Mouse (Mus musculus) mouse embryonic stem cell (cell line): ENCODE results near the gene Sik1.

Experiments used
- in situ Hi-C, 2 experiments: fragments of 300-500 bp; cut with MboI; formaldehyde crosslinking; loops; 1 replicate in 1 of 2; 3 replicates in 1 of 2; pipeline ENCODE4 v1.14.3; 2019 to 2020; ENCODE audit warnings: low sequenced_read_pairs in 2 of 2, low pct_unique_long_range_greater_than_20kb in 1 of 2, mixed read lengths in 1 of 2; ENCODE audit not compliant: unreplicated experiment in 1 of 2

The Sik1 gene

DNA sequence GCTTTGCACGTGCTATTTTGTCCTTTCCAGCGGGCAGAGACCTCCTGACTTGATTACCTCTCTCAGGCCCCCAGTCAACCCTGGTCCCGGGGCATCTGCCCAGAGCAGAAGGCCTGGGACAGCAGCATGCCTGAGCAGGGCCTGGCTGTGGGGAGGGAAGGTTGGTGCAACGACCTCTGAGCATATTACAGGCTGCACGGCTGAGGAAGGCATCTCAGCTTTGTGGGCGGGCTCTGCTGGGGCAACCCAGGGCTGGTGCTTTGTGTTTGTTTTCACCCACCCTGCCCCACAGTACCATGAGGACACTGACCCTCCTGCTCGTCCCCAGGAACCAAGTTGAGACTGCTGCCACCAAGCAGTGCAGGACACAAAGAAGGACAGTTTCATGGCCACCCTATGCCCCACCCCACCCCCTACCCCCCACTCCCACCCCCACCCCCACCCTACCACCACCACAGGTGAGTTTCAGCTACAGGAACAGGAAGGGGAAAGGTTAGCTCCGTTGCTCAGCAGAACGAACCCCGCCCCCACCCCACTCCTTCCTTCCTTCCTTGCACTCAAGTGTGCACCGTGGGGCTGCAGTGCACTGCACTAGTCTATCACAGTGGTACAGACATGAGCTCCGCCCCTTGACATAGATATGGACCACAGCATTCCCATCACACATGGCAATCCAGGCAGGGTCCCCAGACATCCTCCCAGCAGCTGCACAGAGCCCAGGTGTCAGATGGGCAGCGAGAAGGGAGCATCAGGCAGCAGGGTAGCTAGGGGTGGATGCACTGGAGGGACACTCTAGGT lies 34.3 kb downstream of the Sik1 start:
- in situ Hi-C loops = no loop called here

DNA sequence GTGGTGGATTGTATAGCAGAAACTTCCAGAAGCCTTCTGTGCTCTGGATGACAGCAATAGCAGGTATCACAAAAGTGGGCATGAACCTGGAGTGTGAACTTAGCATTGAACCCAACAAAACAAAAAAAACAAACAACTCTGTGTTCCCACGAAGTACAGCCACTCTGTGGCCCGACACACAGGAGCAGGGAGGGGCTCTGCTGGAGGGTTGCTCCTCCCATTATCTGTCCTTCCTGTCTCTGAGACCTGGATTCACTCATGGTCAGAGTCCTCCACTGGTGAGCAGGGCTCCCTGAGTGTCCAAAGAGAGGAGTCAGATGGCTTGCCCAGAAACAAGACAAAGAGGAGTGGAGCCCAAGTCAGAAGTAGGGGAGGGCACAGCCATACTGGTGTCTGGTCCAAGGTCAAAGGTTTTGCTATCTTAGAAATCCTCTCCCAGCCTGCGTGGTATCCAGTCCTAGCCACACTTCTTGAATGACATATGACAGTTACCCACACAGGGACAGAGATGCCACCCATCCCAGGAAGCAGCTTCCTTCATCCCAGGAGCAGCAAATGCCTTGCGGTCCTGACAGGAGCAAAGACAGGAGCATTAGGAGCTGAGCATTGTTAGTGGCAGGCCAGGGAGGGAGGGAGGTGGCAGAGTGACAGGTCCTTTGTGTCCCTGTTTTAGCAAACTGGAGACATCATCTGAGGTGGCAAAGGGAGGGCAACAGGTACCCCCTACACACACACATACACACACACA lies 35.3 kb downstream of the Sik1 start:
- in situ Hi-C loops = no loop called here

DNA sequence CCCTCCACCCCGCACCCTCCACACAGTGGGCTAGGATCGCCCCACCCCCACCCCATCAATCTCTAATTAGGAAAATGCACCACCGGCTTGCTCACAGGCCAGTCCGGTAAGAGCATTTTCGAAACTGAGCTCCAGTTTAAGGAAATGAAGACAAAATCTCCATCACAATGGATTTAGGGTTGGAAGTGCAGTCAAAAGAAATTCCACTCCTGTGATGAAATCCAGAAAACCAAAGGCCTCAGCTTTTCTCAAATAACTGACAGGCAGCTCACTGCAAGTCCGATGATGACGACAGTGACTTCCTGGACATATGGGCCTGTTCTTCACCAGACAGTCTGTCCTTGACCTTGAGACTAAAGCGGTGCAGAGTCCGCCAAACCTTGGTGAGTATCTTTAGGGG lies 36.2 kb downstream of the Sik1 start:
- in situ Hi-C loops = no loop called here

DNA sequence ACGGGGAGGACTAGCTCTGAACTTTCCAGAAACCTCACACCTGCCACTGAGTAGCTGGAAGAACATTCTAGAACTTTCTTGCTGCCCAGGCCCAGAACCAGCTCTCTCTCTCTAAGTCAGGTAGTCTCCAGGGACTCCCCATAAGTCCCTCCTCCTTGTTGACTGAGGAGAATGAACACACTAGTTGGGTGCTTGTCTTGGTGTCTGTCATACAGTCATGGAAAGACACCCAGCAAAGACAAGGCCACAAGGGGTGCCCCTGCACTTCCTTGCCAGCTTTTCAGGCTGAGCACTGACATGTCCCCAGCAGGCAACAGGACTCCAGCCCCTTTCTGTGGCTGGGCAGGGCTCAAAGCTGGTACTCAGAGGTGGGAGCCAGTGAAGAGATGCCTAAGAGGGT lies 37.8 kb downstream of the Sik1 start:
- in situ Hi-C loops = no loop called here

DNA sequence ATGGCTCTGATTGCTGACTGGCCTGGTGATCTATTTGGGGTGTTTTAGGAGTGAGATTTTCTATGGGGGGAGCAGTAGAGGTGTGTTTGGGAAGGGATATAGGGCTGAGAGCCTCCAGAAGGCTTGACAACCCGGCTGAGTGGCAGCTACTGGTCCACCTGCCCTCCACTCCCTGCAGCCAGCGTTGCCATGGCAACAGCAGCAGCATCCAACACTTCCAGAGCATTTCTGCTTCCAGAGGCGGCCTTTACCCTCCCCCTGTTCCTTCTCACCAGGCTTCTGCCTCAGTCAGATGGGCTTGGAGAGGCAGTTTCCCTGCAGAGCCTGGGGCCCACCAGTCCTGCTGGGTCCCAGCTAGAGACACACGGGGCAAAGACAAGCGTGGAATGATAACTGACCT lies 38.4 kb downstream of the Sik1 start:
- in situ Hi-C loops = no loop called here

DNA sequence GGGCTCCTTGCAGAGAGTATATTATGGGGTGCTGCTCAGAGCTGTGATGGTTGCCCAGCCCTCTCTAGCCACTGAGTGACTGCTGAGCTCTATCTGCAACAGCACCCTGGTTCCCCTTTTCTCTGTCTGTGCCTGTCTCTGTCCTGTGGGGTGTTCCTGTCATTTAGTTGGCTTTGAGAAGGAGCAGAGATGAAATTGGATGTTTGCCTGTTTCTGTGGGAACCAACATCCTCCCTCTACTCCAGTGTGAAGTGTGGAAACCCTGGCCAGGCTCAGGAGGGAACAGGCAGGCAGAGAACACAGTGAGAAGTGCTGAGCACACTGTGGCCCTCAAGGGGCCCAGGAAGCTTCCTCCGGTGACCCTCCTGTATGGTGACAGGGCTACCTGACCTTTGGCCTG lies 40.8 kb downstream of the Sik1 start:
- in situ Hi-C loops = no loop called here

DNA sequence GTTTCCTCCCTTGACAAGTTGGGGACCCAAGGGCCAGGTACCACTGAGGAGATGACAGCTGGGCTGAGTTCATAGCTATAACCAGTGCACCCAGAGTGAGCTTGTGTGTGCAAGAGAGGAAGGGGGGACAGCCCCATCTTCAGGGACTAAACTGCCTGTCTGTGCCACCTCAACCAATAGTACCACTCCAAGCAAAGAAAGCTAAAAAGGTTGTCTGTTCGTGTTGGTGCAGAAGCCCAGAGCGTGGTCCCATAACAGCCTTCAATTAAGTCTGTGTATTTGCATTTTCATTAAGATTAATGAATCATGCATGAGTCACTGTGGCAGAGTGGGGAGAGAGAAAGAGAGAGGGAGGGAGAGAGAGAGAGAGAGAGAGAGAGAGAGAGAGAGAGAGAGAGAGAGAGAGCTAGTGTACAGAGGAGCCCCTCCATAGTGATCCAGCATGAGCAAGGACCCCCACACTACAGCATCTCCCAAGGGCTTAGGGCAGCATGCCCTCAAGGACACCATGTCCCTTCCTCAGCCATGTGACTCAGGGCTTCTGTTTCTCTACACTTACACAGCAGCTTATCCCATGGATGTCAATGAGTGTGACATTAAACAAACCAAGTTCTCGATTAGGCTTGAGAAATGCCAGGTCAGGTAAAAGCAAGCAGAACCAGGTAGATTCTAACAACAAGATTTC lies 41.5 kb downstream of the Sik1 start:
- in situ Hi-C loops = no loop called here

DNA sequence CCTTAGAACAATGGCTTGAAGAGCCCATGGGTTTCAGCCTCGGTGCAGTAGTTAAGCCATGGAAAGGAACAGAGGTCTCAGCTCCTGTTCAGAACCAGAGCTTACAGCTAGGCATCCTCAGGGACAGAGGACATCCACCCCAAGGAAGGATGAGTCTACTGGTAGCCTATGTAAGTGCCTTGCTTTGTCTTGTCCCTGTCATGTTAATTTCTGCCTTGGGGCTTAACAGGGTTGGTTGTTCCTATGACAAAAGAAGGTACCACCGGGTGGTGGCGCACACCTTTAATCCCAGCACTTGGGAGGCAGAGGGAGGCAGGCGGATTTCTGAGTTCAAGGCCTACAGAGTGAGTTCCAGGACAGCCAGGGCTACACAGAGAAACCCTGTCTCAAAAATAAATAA lies 44.3 kb downstream of the Sik1 start:
- in situ Hi-C loops = no loop called here

DNA sequence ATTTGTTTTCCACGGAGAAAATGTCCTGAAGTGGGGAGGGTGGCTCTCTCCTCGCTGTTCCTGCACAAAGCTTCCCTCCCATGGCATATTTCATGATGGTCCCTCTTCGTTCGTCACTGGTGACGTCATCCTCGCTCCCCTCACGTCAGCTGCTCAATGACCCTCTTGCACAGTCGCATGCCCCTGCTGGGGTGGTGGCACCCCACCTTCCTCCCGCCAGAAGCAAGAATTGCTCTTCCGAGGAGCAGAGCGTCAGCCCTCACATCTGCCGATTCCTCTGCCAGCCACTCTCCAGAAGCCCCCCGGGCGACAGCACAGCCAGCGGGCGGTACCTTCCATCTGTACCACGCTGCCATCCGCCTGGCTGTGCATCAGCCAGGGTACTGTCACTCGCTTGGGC lies 45.7 kb downstream of the Sik1 start:
- in situ Hi-C loops = loop anchor here in 1 of 2 experiments (10.0 kb wide), 1 partner anchor 45 kb away; the partner anchor contains the start of gene Sik1

DNA sequence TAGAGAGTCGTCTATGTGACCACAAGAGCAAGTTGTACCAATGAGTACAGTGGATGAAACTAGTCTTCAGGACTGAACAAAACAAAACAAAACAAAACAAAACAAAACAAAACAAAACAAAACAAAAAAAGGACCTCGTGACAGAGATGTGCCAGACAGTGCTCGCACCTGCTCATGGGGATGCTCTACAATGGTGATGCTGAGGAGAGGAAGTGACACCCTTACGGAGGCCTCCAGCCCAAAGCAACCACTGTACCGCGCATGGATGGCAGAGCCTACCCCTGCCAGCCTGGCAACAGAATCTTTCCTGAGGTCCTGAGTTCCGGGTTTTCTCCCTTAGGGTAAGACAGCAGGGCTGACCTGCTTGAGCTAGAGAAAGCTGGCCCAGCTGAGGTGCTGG lies 46.5 kb downstream of the Sik1 start:
- in situ Hi-C loops = loop anchor here in 1 of 2 experiments (10.0 kb wide), 1 partner anchor 46 kb away; the partner anchor contains the start of gene Sik1

DNA sequence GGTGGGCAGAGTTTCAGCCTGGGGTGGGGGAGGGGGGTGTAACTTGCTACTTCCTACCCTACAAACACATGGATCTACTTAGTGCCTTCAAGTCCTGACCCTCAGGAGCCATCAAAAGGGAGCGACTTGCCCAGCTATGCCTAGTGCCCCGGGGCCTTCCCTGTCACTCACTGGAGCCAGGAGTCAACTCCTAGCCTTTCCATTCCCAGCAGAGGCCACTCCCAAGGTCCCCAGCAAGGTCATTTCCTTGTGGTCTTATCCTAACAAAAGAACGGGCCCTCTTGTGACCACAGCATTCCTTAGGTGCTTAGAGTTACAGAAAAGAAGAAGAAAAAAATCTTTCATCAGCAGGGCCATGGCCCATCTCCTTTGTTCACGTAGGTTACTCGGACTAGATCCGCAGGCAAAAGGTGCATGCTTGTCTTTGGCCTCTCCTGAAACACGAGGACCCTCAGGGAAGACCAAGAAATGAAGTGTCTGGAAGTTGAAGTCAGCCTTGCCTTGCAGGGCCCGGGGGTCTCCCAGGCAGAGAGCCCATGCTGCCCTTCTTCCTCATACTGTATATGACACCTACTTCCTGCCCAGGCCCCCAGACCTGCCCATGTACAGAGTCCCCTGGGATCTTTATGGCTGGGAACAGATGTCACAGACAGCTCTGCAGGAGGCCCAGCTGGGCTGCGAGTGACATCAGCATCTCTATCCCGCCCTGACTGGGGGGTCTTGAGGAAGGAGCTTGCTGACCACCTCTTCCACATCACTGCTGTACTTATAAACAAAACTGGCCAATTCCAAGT lies 47.3 kb downstream of the Sik1 start:
- in situ Hi-C loops = loop anchor here in 1 of 2 experiments (10.0 kb wide), 1 partner anchor 47 kb away; the partner anchor contains the start of gene Sik1

DNA sequence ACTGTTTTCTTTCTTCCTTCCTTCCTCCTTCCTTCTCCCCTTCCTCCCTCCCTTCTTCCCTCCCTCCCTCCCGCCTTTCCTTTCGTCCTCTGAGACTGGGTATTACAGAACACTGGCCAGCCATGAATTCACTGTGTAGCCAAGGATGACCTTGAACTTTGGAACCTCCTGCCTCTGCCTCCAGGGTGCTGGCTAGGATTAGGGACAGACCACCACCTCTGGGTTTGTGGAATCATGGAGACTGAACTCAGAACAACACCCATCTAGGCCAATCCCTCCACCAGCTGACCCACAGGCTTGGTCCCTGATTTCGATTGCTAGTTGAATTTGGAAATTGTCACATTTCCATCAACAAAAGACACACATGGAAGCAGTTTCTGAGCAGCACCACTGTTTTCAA lies 49.1 kb downstream of the Sik1 start:
- in situ Hi-C loops = loop anchor here in 1 of 2 experiments (10.0 kb wide), 1 partner anchor 48 kb away; the partner anchor contains the start of gene Sik1

DNA sequence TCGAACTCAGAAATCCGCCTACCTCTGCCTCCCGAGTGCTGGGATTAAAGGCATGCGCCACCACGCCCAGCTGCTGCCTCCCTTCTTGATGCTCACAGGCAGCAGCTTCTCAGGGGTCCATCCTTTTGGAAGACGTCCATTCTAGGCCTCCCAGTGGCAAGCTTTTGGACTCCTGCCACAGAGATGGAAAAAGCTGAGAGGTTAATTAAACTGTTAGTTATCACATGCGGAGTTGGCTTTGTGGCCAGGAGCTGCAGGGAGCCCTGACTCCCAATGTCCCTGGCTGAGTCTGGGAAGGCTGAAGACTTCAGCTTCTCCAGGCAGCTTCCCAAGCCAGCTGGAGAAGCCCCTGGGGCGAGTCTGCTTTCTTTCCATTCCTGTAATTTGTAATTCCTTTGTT lies 49.6 kb downstream of the Sik1 start:
- in situ Hi-C loops = loop anchor here in 1 of 2 experiments (10.0 kb wide), 1 partner anchor 49 kb away; the partner anchor contains the start of gene Sik1

DNA sequence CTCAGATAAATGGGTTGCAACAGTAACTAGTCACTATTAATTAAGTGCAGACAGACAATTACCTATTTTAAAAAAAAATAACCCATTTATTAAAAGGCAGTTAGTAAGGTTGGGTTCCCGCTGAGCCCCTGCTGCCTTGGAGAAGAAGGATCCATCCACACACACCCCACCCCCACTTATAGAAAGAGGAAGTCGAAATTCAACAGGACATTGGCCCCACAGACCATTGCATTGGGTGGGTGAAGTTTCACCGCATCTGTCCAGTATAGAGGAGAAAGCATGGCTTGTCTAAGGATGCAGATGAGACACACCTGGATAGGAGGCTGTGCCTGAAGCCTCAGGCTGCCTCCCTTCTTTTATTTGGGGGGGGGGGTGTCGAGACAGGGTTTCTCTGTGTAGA lies 50.0 kb downstream of the Sik1 start:
- in situ Hi-C loops = loop anchor here in 1 of 2 experiments (10.0 kb wide), 1 partner anchor 49 kb away; the partner anchor contains the start of gene Sik1

DNA sequence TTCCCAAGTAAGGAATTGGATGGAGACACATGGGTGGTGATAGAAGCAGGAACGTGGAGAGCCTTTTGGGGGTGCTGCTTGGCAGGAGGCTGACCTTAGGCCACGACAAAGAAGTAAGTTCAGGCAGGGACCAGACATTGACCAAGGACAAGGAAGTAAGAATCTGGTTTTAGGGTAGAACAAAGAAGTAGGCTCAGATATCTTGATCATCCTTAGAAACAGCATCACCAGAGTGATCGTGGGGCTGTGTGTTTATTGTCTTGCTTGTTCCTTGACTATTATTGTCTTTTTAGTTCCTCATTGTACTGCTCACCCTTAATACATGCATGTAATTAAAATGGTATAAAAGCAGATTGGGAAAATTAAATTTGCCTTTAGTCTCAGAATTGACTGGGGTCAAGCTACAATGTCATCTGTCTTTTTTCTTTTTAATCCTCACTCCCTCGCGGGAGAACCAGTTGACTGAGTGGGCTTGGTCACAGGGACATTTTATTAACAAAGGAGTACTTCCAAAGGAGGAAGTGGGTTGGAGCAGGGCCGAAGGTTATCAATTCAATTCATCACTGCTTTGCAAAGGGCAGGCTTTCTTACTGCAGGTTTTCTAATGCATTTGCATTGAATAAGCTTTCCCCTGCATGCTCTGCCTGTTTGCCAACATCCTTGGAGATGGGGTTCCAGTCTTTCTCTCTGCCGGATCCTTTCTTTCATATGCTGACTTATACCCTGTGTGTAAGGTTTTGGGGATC lies 53.2 kb downstream of the Sik1 start:
- in situ Hi-C loops = loop anchor here in 1 of 2 experiments (10.0 kb wide), 1 partner anchor 52 kb away; the partner anchor contains the start of gene Sik1

DNA sequence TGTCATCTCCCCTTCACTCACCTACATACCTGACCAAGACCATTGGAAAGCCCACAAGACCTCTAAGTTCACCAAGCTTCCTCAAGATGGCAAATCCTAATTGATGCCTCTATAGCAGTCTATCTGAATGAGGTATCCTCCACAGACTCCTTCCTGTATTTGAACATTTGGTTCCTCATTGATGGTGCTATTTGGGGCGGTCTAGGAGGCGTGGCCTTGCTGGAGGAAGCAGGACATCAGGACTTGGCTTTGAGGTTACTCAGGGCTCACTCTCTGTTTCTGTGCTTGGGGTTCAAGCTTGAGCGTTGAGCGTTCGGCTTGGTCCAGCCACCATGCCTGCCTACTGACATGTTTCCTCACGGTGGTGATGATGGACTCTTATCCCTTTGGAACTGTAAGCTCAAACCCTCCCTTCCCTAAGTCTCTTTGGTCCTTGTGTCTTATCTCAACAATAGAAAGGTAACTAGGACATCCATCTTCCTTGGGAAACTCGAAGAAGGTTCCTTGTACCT lies 54.7 kb downstream of the Sik1 start:
- in situ Hi-C loops = loop anchor here in 1 of 2 experiments (10.0 kb wide), 1 partner anchor 54 kb away; the partner anchor contains the start of gene Sik1

DNA sequence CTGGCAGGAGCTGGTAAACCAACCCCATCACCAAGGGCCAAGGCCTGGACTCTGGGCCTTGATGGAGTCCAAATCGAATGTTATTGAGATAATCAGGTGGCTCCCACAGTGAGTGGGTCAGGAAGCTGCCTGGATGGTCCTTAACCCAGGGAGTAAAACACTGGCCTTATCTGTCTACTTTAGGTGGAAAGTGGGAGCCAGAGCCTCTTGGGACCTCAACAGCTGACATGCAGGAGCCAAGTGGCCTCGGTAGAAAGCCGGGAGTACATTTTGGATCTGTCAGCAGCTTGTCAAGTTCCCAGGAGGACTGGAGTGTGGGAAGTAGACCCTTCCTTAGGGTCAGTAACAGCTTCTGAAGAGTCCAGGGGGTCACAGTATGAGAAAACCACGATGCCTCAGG lies 59.7 kb downstream of the Sik1 start:
- in situ Hi-C loops = no loop called here
